Mouse (Mus musculus): Measurements from ENCODE around the gene Setd7. TPM values are rescaled to one million over a fixed set of nuclear protein-coding genes. Genes with fewer than 3 reads are reported as not detected.

Gene Setd7
- total and polyA plus RNA-seq, 3 experiments: 8.7 to 67.1 (median 26.0) TPM

GRCm38 (mm10) chr3:51552841-51553496 is 7.7 kb downstream of the Setd7 start:
- no peak for DNase-seq (ENCODE audit: low spot score)
- H3K27me3 ChIP-seq (ENCODE audit: insufficient read depth, low read length): no peaks in the 10 kb centered on the region
- peak overlapping the region; percentile 54; the same call in 1 of the 2 replicates for H3K4me3 ChIP-seq (ENCODE audit: low read depth, low read length)
- peaks cover 75% of the 10 kb centered on the region for H3K36me3 ChIP-seq (replicated peaks)
- peaks cover 70% of the 10 kb centered on the region for H3K4me1 ChIP-seq (ENCODE audit: insufficient read depth, low read depth, low read length)
- ATAC-seq (ENCODE audit: extremely low read depth, insufficient number of reproducible peaks, low FRiP score, poor library complexity, severe bottlenecking): no peak
- no peak for TF ChIP-seq GATA1 (IDR thresholded peaks at IDR 0.05; ENCODE audit: borderline replicate concordance, low read length)
- H3K9me3 ChIP-seq (replicated peaks): no peaks in the 10 kb centered on the region

GRCm38 (mm10) chr3:51552197-51552596 is 8.5 kb downstream of the Setd7 start:
- no peaks in the 10 kb centered on the region for H3K27me3 ChIP-seq (ENCODE audit: insufficient read depth, low read length)
- H3K36me3 ChIP-seq (replicated peaks): peaks cover 75% of the 10 kb centered on the region
- H3K9me3 ChIP-seq (replicated peaks): no peaks in the 10 kb centered on the region
- H3K4me3 ChIP-seq (ENCODE audit: low read depth, low read length): no peak overlapping the region
- DNase-seq (ENCODE audit: low spot score) (no peak), ATAC-seq (ENCODE audit: extremely low read depth, insufficient number of reproducible peaks, low FRiP score, poor library complexity, severe bottlenecking) (no peak)
- peaks cover 62% of the 10 kb centered on the region for H3K4me1 ChIP-seq (ENCODE audit: insufficient read depth, low read depth, low read length)
- no peak for TF ChIP-seq POLR2AphosphoS5 (IDR thresholded peaks at IDR 0.05; ENCODE audit: insufficient replicate concordance, low read depth, low read length)
- TF ChIP-seq TAL1 (conservative IDR thresholded peaks at IDR 0.05; ENCODE audit: low read depth, low read length): no peak
- no peak for TF ChIP-seq GATA2 (IDR thresholded peaks at IDR 0.05; ENCODE audit: borderline replicate concordance, low read depth, low read length)
- TF ChIP-seq CTCF (IDR thresholded peaks at IDR 0.05; ENCODE audit: low read depth, low read length): no peak

- H3K4me1 ChIP-seq (ENCODE audit: insufficient read depth, low read depth, low read length): peaks cover 35% of the 10 kb centered on the region
- H3K4me3 ChIP-seq (ENCODE audit: low read depth, low read length): no peak overlapping the region
- H3K27me3 ChIP-seq (ENCODE audit: insufficient read depth, low read length): no peaks in the 10 kb centered on the region
- H3K9me3 ChIP-seq (replicated peaks): no peaks in the 10 kb centered on the region
- DNase-seq (ENCODE audit: low spot score) (no peak), ATAC-seq (ENCODE audit: extremely low read depth, insufficient number of reproducible peaks, low FRiP score, poor library complexity, severe bottlenecking) (no peak)
- peaks cover 82% of the 10 kb centered on the region for H3K36me3 ChIP-seq (replicated peaks)
- TF ChIP-seq POLR2AphosphoS5 (IDR thresholded peaks at IDR 0.05; ENCODE audit: insufficient replicate concordance, low read depth, low read length) (no peak), TAL1 (conservative IDR thresholded peaks at IDR 0.05; ENCODE audit: low read depth, low read length) (no peak), GATA1 (IDR thresholded peaks at IDR 0.05; ENCODE audit: borderline replicate concordance, low read length) (no peak), GATA2 (IDR thresholded peaks at IDR 0.05; ENCODE audit: borderline replicate concordance, low read depth, low read length) (no peak), CTCF (IDR thresholded peaks at IDR 0.05; ENCODE audit: low read depth, low read length) (no peak)
Observed at GRCm38 (mm10) chr3:51548987-51549579, 11.6 kb downstream of the Setd7 start.

- TF ChIP-seq CTCF (IDR thresholded peaks at IDR 0.05; ENCODE audit: low read depth, low read length): no peak
- peaks cover 22% of the 10 kb centered on the region for H3K4me1 ChIP-seq (ENCODE audit: insufficient read depth, low read depth, low read length)
- ATAC-seq (ENCODE audit: extremely low read depth, insufficient number of reproducible peaks, low FRiP score, poor library complexity, severe bottlenecking) (no peak), DNase-seq (ENCODE audit: low spot score) (no peak)
- H3K27me3 ChIP-seq (ENCODE audit: insufficient read depth, low read length): no peaks in the 10 kb centered on the region
- H3K36me3 ChIP-seq (replicated peaks): peaks cover 90% of the 10 kb centered on the region
- H3K9me3 ChIP-seq (replicated peaks): no peaks in the 10 kb centered on the region
- H3K4me3 ChIP-seq (ENCODE audit: low read depth, low read length): no peak overlapping the region
Observed at GRCm38 (mm10) chr3:51547577-51547976, 13.1 kb downstream of the Setd7 start.

- TF ChIP-seq GATA2 (IDR thresholded peaks at IDR 0.05; ENCODE audit: borderline replicate concordance, low read depth, low read length) (no peak), CTCF (IDR thresholded peaks at IDR 0.05; ENCODE audit: low read depth, low read length) (no peak), GATA1 (IDR thresholded peaks at IDR 0.05; ENCODE audit: borderline replicate concordance, low read length) (no peak), POLR2AphosphoS5 (IDR thresholded peaks at IDR 0.05; ENCODE audit: insufficient replicate concordance, low read depth, low read length) (no peak), TAL1 (conservative IDR thresholded peaks at IDR 0.05; ENCODE audit: low read depth, low read length) (no peak)
- H3K9me3 ChIP-seq (replicated peaks): no peaks in the 10 kb centered on the region
- no peak overlapping the region for H3K4me3 ChIP-seq (ENCODE audit: low read depth, low read length)
- peaks cover 15% of the 10 kb centered on the region for H3K4me1 ChIP-seq (ENCODE audit: insufficient read depth, low read depth, low read length)
- ATAC-seq (ENCODE audit: extremely low read depth, insufficient number of reproducible peaks, low FRiP score, poor library complexity, severe bottlenecking) (no peak), DNase-seq (ENCODE audit: low spot score) (no peak)
- H3K36me3 ChIP-seq (replicated peaks): peaks cover 96% of the 10 kb centered on the region
- H3K27me3 ChIP-seq (ENCODE audit: insufficient read depth, low read length): no peaks in the 10 kb centered on the region
Observed at GRCm38 (mm10) chr3:51544442-51545128, 16.1 kb downstream of the Setd7 start.

- H3K4me1 ChIP-seq (ENCODE audit: insufficient read depth, low read depth, low read length): peaks cover 11% of the 10 kb centered on the region
- H3K27me3 ChIP-seq (ENCODE audit: insufficient read depth, low read length): no peaks in the 10 kb centered on the region
- DNase-seq (ENCODE audit: low spot score) (no peak), ATAC-seq (ENCODE audit: extremely low read depth, insufficient number of reproducible peaks, low FRiP score, poor library complexity, severe bottlenecking) (no peak)
- no peaks in the 10 kb centered on the region for H3K9me3 ChIP-seq (replicated peaks)
- H3K4me3 ChIP-seq (ENCODE audit: low read depth, low read length): no peak overlapping the region
- TF ChIP-seq GATA1 (IDR thresholded peaks at IDR 0.05; ENCODE audit: borderline replicate concordance, low read length): no peak
- no peak for TF ChIP-seq CTCF (IDR thresholded peaks at IDR 0.05; ENCODE audit: low read depth, low read length)
- TF ChIP-seq GATA2 (IDR thresholded peaks at IDR 0.05; ENCODE audit: borderline replicate concordance, low read depth, low read length): no peak
- TF ChIP-seq POLR2AphosphoS5 (IDR thresholded peaks at IDR 0.05; ENCODE audit: insufficient replicate concordance, low read depth, low read length): no peak
- no peak for TF ChIP-seq TAL1 (conservative IDR thresholded peaks at IDR 0.05; ENCODE audit: low read depth, low read length)
- peaks cover 96% of the 10 kb centered on the region for H3K36me3 ChIP-seq (replicated peaks)
Observed at GRCm38 (mm10) chr3:51540659-51541058, 20.0 kb downstream of the Setd7 start.

All from G1E (cell line).